Mouse (Mus musculus) neural tube, embryonic 12.5 days (tissue): ENCODE data around the gene Olfr1458. TPM values are rescaled to one million over a fixed set of nuclear protein-coding genes. Genes with fewer than 3 reads are reported as not detected.

Experiments used
- ATAC-seq: fragments of 200-750 bp; cut with Nextera tagmentation; 2 replicates; pipeline ENCODE4 v1.8.0; 2017; ENCODE audit warnings: low read depth, mild to moderate bottlenecking, moderate TSS enrichment, moderate library complexity; ENCODE audit not compliant: low FRiP score
- H3K27ac ChIP-seq: fragments of 300-500 bp; sonication (generic); 2 replicates; pipeline ENCODE4 v1.5.1; 2016
- H3K27me3 ChIP-seq: fragments of 300-500 bp; sonication (generic); replicated peaks from 2 replicates; pipeline ENCODE4 v1.6.1; 2016; ENCODE audit warnings: mild to moderate bottlenecking
- H3K36me3 ChIP-seq: fragments of 300-500 bp; sonication (generic); 2 replicates; pipeline ENCODE4 v1.6.1; 2016; ENCODE audit warnings: mild to moderate bottlenecking
- H3K4me1 ChIP-seq: fragments of 300-500 bp; sonication (generic); 2 replicates; pipeline ENCODE4 v1.6.1; 2016
- H3K4me2 ChIP-seq: fragments of 300-500 bp; sonication (generic); replicated peaks from 2 replicates; pipeline ENCODE4 v1.6.1; 2016; ENCODE audit warnings: mild to moderate bottlenecking
- H3K4me3 ChIP-seq: fragments of 300-500 bp; sonication (generic); 2 replicates; pipeline ENCODE4 v1.5.1; 2016
- H3K9ac ChIP-seq: fragments of 300-500 bp; sonication (generic); 2 replicates; pipeline ENCODE4 v1.6.1; 2016; ENCODE audit warnings: mild to moderate bottlenecking
- H3K9me3 ChIP-seq: fragments of 300-500 bp; sonication (generic); 2 replicates; pipeline ENCODE4 v1.6.1; 2016; ENCODE audit warnings: mild to moderate bottlenecking
- WGBS: fragments of 180-500 bp; shearing (Covaris S2); methylation state at CpG from one replicate; pipeline ENCODE4 v1.1.7; 2016; 5-methylcytosine and 5-hydroxymethylcytosine counted together
- polyA plus RNA-seq: library from polyadenylated mRNA; unstranded; fragments of >200 nt; fragmentation: Nextera tagmentation; extraction: Ambion mirVana; gene quantifications from 2 replicates; pipeline ENCODE4 v1.2.1, GENCODE M21; 2016

Olfr1458 gene
- polyA plus RNA-seq: not detected in 2 replicates

DNA sequence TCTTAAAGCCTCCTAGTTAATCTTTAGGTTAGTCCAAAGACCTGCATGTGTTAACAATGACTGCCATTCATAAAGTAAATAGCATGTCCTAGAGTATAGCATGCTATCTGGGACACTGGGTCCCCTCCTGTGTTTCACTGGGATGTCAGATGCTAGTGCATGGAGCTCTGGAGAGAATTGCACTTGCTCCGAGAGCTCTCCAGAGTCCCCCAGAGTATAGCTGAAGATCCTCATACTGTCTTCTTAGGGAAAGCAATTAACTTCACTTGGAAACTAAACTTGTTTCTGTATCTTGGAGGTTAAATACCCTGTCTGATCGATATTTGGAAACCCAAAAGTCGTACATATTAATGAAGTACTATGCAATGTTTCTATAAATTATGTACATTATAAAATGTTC is at the start of gene Olfr1458:
Olfr1458 (minus strand) TSS at position 101 of the 400 bp plus-strand sequence.
- Histone ChIP-seq H3K9me3 (peaks cover 20% of the 10 kb centered on the region; the same call in 1 of the 2 replicates), H3K4me2 (no peak within 1 kb of the TSS), H3K4me3 (no peak within 1 kb of the TSS), H3K27ac (no peak within 1 kb of the TSS), H3K4me1 (no peaks in the 10 kb centered on the region), H3K36me3 (no peaks in the 10 kb centered on the region), H3K9ac (no peak within 1 kb of the TSS), H3K27me3 (no peaks in the 10 kb centered on the region)
- ATAC-seq: no peak
- 87% methylated on average over 3 of the region's 3 CpGs for WGBS

DNA sequence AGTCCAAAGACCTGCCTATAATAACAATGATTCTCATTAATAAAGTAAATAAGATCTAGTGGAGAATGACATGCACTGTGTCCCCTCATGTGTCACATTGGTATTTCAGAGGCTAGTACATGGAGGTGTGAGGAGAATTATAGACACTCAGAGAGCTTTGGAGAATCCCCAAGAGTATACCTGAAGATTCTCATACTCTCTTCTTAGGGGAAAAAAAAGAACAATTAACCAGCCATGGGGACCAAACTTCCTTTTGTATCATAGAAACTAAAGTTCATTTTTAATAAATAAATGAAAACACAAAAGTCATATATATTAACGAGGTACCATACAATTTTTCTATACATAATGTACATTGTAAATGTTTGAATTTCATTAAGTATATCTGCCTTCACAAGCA is 42.9 kb upstream of the Olfr1458 start, which contains the start of gene Olfr1459:
Olfr1459 (minus strand) TSS at position 101 of the 400 bp plus-strand sequence.
- H3K27ac ChIP-seq: no peak within 1 kb of the TSS
- peaks cover 15% of the 10 kb centered on the region for H3K9me3 ChIP-seq
- no peaks in the 10 kb centered on the region for H3K27me3 ChIP-seq
- no peaks in the 10 kb centered on the region for H3K4me1 ChIP-seq
- WGBS: 82% methylated on average over 1 of the region's 1 CpGs
- H3K4me3 ChIP-seq: no peak within 1 kb of the TSS
- no peak for ATAC-seq
- H3K36me3 ChIP-seq: no peaks in the 10 kb centered on the region
- no peak within 1 kb of the TSS for H3K9ac ChIP-seq
- H3K4me2 ChIP-seq: no peak within 1 kb of the TSS

DNA sequence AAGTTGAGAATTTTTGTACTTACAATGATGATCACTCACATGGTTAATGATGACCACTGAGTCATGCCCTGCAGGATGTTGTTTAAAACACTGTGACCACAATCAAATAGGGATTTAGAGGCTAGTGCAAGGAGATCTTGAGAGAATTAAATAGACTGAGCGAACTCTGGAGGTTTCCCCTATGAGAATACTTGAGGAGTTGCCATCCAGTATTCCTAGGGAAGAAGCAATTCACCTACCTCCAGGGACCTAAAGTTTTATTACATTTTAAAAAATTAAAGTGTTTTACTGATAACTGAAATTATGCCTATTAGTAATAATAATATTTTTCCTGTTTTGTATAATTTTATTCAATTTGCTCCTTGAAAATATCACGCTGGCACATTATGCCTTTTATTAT is 8.8 kb downstream of the Olfr1458 start, which contains the start of gene Olfr1457:
Olfr1457 (minus strand) TSS at position 101 of the 400 bp plus-strand sequence.
- H3K4me1 ChIP-seq: no peaks in the 10 kb centered on the region
- no peak within 1 kb of the TSS for H3K27ac ChIP-seq
- no peak within 1 kb of the TSS for H3K4me2 ChIP-seq
- H3K4me3 ChIP-seq: no peak within 1 kb of the TSS
- no peaks in the 10 kb centered on the region for H3K27me3 ChIP-seq
- 79% methylated on average over 2 of the region's 2 CpGs for WGBS
- no peak for ATAC-seq
- peaks cover 7% of the 10 kb centered on the region; the same call in 1 of the 2 replicates for H3K9me3 ChIP-seq
- no peaks in the 10 kb centered on the region for H3K36me3 ChIP-seq
- H3K9ac ChIP-seq: no peak within 1 kb of the TSS

DNA sequence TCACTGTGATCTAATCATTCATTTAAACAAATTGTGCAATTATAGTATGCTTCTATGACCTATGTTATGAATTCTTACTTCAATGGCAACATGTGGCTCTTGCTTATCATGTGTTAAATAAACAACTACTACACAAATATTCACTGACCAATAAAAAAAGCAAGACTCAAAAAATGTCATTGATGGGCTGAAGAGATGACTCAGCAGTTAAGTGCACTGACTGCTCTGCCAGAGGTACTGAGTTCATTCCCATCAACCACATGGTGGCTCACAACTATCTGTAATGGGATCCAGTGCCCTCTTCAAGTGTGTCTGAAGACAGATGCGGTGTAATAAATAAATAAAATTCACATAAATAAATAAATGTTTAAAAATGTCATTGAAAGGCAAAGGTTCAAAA is 12.7 kb downstream of the Olfr1458 start:
- no peak overlapping the region for H3K4me2 ChIP-seq
- no peaks in the 10 kb centered on the region for H3K36me3 ChIP-seq
- H3K9me3 ChIP-seq: peaks cover 16% of the 10 kb centered on the region; the same call in 1 of the 2 replicates
- no peaks in the 10 kb centered on the region for H3K27me3 ChIP-seq
- no peak overlapping the region for H3K9ac ChIP-seq
- H3K4me1 ChIP-seq: no peaks in the 10 kb centered on the region
- no peak overlapping the region for H3K27ac ChIP-seq
- 81% methylated on average over 1 of the region's 1 CpGs for WGBS
- ATAC-seq: no peak
- H3K4me3 ChIP-seq: no peak overlapping the region

DNA sequence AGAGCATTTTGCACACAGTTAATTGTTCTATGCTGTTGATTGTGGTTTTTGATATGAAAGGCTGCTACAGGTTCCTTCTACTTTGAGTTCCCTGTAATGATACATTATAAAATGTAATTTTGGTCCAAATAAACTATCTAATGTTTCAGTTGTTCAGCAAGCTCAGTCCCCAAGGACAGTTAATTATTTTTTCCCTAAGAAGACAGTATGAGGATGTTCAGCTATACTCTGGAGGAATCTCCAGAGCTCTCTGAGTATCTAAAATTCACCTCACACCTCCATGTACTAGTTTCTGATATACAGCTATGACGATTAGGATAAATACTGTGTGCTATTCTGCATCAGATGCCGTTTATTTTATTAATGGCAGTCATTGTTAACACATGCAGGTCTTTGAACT is 46.3 kb downstream of the Olfr1458 start, which contains the start of gene Olfr1454:
Olfr1454 (plus strand) TSS at position 301 of the 400 bp plus-strand sequence.
- 80% methylated on average over 2 of the region's 2 CpGs for WGBS
- H3K27ac ChIP-seq: no peak within 1 kb of the TSS
- no peak within 1 kb of the TSS for H3K4me2 ChIP-seq
- no peak for ATAC-seq
- no peak within 1 kb of the TSS for H3K9ac ChIP-seq
- no peaks in the 10 kb centered on the region for H3K27me3 ChIP-seq
- no peaks in the 10 kb centered on the region for H3K4me1 ChIP-seq
- H3K9me3 ChIP-seq: peaks cover 23% of the 10 kb centered on the region
- H3K4me3 ChIP-seq: no peak within 1 kb of the TSS
- H3K36me3 ChIP-seq: no peaks in the 10 kb centered on the region

Other genes starting within 250 kb of the Olfr1458 start
- gene Olfr1444, start 249.5 kb downstream of the Olfr1458 start, polyA plus RNA-seq: not detected in 2 replicates
- gene Olfr1445, start 222.9 kb downstream of the Olfr1458 start, polyA plus RNA-seq: not detected in 2 replicates
- gene Olfr1446, start 213.3 kb downstream of the Olfr1458 start, polyA plus RNA-seq: not detected in 2 replicates
- gene Olfr1447, start 203.0 kb downstream of the Olfr1458 start, polyA plus RNA-seq: not detected in 2 replicates
- gene Olfr1448, start 182.4 kb downstream of the Olfr1458 start, polyA plus RNA-seq: not detected in 2 replicates
- not detected in 2 replicates for gene Olfr1449, start 175.9 kb downstream of the Olfr1458 start, polyA plus RNA-seq
- not detected in 2 replicates for gene Olfr1450, start 156.5 kb downstream of the Olfr1458 start, polyA plus RNA-seq
- not detected in 2 replicates for gene Olfr1451, start 111.8 kb downstream of the Olfr1458 start, polyA plus RNA-seq
- not detected in 2 replicates for gene Olfr1453, start 78.4 kb downstream of the Olfr1458 start, polyA plus RNA-seq
- not detected in 2 replicates for gene Olfr1454, start 46.2 kb downstream of the Olfr1458 start, polyA plus RNA-seq
- gene Olfr1457, start 8.9 kb downstream of the Olfr1458 start, polyA plus RNA-seq: not detected in 2 replicates
- not detected in 2 replicates for gene Olfr1459, start 42.8 kb upstream of the Olfr1458 start, polyA plus RNA-seq
- gene Olfr1461, start 56.2 kb upstream of the Olfr1458 start, polyA plus RNA-seq: not detected in 2 replicates
- not detected in 2 replicates for gene Olfr1462, start 79.0 kb upstream of the Olfr1458 start, polyA plus RNA-seq
- not detected in 2 replicates for gene Olfr1463, start 124.6 kb upstream of the Olfr1458 start, polyA plus RNA-seq
- gene Olfr1465, start 208.8 kb upstream of the Olfr1458 start, polyA plus RNA-seq: not detected in 2 replicates
- not detected in 2 replicates for gene Olfr1466, start 232.1 kb upstream of the Olfr1458 start, polyA plus RNA-seq